Mouse (Mus musculus): Measurements from ENCODE around the gene Ube2d3. TPM values are rescaled to one million over a fixed set of nuclear protein-coding genes. Genes with fewer than 3 reads are reported as not detected.

The Ube2d3 gene
- polyA plus RNA-seq, 1 experiment from 2014 or later: 509 TPM

DNA sequence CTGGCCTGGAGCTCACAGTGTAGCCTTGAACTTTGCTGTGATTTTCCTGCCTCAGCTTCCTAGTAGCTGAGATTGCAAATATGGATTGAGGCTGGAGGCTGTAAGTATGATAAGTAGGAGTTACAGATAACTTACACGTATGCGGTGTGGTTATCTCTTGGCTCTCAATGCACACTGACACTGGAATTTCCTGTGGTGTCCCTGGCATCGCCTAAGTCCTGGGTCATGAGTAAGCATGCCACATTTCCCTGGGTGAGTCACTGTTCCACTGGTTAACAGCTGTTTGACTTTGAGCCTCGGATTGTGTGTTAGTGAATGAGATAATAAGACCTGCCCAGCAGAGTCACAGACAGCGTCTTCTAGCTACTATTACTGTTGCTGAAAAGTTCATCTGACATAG is 60.9 kb downstream of the Ube2d3 start:
- DNase-seq (ENCODE audit: low spot score) (no peak), ATAC-seq (replicated peaks; ENCODE audit: low FRiP score, low read depth) (no peak)
- H3K4me3 ChIP-seq (replicated peaks; ENCODE audit: low read depth, low read length): no peak overlapping the region
- H3K9ac ChIP-seq (ENCODE audit: low read depth, low read length): no peak overlapping the region
- TF ChIP-seq CTCF (IDR thresholded peaks at IDR 0.05; ENCODE audit: low read depth): no peak
- no peaks in the 10 kb centered on the region for H3K36me3 ChIP-seq (ENCODE audit: insufficient read depth, low read length)
- no peaks in the 10 kb centered on the region for H3K4me1 ChIP-seq (replicated peaks; ENCODE audit: insufficient read depth, low read length)
- H3K27ac ChIP-seq: no peak overlapping the region
- no peaks in the 10 kb centered on the region for H3K27me3 ChIP-seq (ENCODE audit: insufficient read depth, low read length)
- no peak overlapping the region for H3K4me2 ChIP-seq (ENCODE audit: low read length)
- no peaks in the 10 kb centered on the region for H3K9me3 ChIP-seq (replicated peaks; ENCODE audit: low read length)
- WGBS: 75% methylated on average over 5 of the region's 5 CpGs

- no peak for TF ChIP-seq CTCF (IDR thresholded peaks at IDR 0.05; ENCODE audit: low read depth)
- H3K4me2 ChIP-seq (ENCODE audit: low read length): no peak overlapping the region
- no peak overlapping the region for H3K27ac ChIP-seq
- H3K27me3 ChIP-seq (ENCODE audit: insufficient read depth, low read length): no peaks in the 10 kb centered on the region
- H3K4me3 ChIP-seq (replicated peaks; ENCODE audit: low read depth, low read length): no peak overlapping the region
- no peak overlapping the region for H3K9ac ChIP-seq (ENCODE audit: low read depth, low read length)
- H3K36me3 ChIP-seq (ENCODE audit: insufficient read depth, low read length): no peaks in the 10 kb centered on the region
- 83% methylated on average over 5 of the region's 5 CpGs for WGBS
- DNase-seq (ENCODE audit: low spot score) (no peak), ATAC-seq (replicated peaks; ENCODE audit: low FRiP score, low read depth) (no peak)
- no peaks in the 10 kb centered on the region for H3K4me1 ChIP-seq (replicated peaks; ENCODE audit: insufficient read depth, low read length)
- H3K9me3 ChIP-seq (replicated peaks; ENCODE audit: low read length): no peaks in the 10 kb centered on the region
Measured at GRCm38 (mm10) chr3:135503160-135503559, 65.2 kb downstream of the Ube2d3 start.

- Histone ChIP-seq H3K4me3 (replicated peaks; ENCODE audit: low read depth, low read length) (no peak overlapping the region), H3K4me2 (ENCODE audit: low read length) (no peak overlapping the region), H3K36me3 (ENCODE audit: insufficient read depth, low read length) (no peaks in the 10 kb centered on the region), H3K27me3 (ENCODE audit: insufficient read depth, low read length) (no peaks in the 10 kb centered on the region), H3K9ac (ENCODE audit: low read depth, low read length) (no peak overlapping the region), H3K4me1 (replicated peaks; ENCODE audit: insufficient read depth, low read length) (no peaks in the 10 kb centered on the region), H3K9me3 (replicated peaks; ENCODE audit: low read length) (no peaks in the 10 kb centered on the region), H3K27ac (no peak overlapping the region)
- ATAC-seq (replicated peaks; ENCODE audit: low FRiP score, low read depth): no peak
- WGBS: 61% methylated on average over 10 of the region's 10 CpGs
- DNase-seq (ENCODE audit: low spot score): no peak
- peak; percentile 75 for TF ChIP-seq CTCF (IDR thresholded peaks at IDR 0.05; ENCODE audit: low read depth)
Measured at GRCm38 (mm10) chr3:135505369-135505909, 67.5 kb downstream of the Ube2d3 start.

DNA sequence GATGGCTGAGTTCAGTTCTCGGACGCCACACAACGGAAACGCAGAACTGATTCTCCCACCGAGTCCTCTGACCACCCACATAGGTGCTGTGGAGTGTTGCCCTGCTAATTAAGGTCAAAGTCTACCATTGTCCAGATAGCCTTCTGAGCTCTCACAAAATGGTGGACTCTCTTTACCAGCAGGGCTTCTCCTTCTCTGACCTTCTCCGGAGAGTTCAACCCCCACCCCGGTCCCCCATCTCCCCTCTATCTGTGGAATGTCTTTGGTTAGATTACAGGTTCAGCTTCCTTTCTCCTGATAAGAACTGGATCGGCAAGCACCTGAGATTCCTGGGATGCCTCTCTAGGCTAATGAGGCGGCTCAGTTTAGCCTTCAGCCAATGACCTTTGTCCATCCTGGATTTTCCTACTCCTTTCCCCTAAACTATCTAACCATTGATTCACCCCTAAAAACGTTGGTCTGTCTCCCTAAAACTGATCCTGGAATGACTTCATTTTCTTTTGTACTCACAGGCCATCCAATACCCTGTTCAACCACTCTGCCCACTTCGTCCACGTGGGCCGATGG is 68.0 kb downstream of the Ube2d3 start:
- Histone ChIP-seq H3K27me3 (ENCODE audit: insufficient read depth, low read length) (no peaks in the 10 kb centered on the region), H3K9ac (ENCODE audit: low read depth, low read length) (no peak overlapping the region), H3K4me3 (replicated peaks; ENCODE audit: low read depth, low read length) (no peak overlapping the region), H3K36me3 (ENCODE audit: insufficient read depth, low read length) (no peaks in the 10 kb centered on the region), H3K4me1 (replicated peaks; ENCODE audit: insufficient read depth, low read length) (no peaks in the 10 kb centered on the region), H3K4me2 (ENCODE audit: low read length) (no peak overlapping the region), H3K27ac (no peak overlapping the region), H3K9me3 (replicated peaks; ENCODE audit: low read length) (no peaks in the 10 kb centered on the region)
- no peak for TF ChIP-seq CTCF (IDR thresholded peaks at IDR 0.05; ENCODE audit: low read depth)
- ATAC-seq (replicated peaks; ENCODE audit: low FRiP score, low read depth): no peak
- no peak for DNase-seq (ENCODE audit: low spot score)
- WGBS: 85% methylated on average over 13 of the region's 13 CpGs

GRCm38 (mm10) chr3:135507506-135507905 is 69.6 kb downstream of the Ube2d3 start:
- H3K9ac ChIP-seq (ENCODE audit: low read depth, low read length): no peak overlapping the region
- no peaks in the 10 kb centered on the region for H3K9me3 ChIP-seq (replicated peaks; ENCODE audit: low read length)
- H3K36me3 ChIP-seq (ENCODE audit: insufficient read depth, low read length): no peaks in the 10 kb centered on the region
- TF ChIP-seq CTCF (IDR thresholded peaks at IDR 0.05; ENCODE audit: low read depth): no peak
- H3K27ac ChIP-seq: no peak overlapping the region
- no peak overlapping the region for H3K4me2 ChIP-seq (ENCODE audit: low read length)
- ATAC-seq (replicated peaks; ENCODE audit: low FRiP score, low read depth) (no peak), DNase-seq (ENCODE audit: low spot score) (no peak)
- H3K4me3 ChIP-seq (replicated peaks; ENCODE audit: low read depth, low read length): no peak overlapping the region
- H3K27me3 ChIP-seq (ENCODE audit: insufficient read depth, low read length): no peaks in the 10 kb centered on the region
- 78% methylated on average over 7 of the region's 7 CpGs for WGBS
- H3K4me1 ChIP-seq (replicated peaks; ENCODE audit: insufficient read depth, low read length): no peaks in the 10 kb centered on the region

- Histone ChIP-seq H3K36me3 (ENCODE audit: insufficient read depth, low read length) (no peaks in the 10 kb centered on the region), H3K27me3 (ENCODE audit: insufficient read depth, low read length) (no peaks in the 10 kb centered on the region), H3K27ac (no peak overlapping the region), H3K9ac (ENCODE audit: low read depth, low read length) (no peak overlapping the region), H3K4me3 (replicated peaks; ENCODE audit: low read depth, low read length) (no peak overlapping the region), H3K9me3 (replicated peaks; ENCODE audit: low read length) (no peaks in the 10 kb centered on the region), H3K4me1 (replicated peaks; ENCODE audit: insufficient read depth, low read length) (no peaks in the 10 kb centered on the region), H3K4me2 (ENCODE audit: low read length) (no peak overlapping the region)
- ATAC-seq (replicated peaks; ENCODE audit: low FRiP score, low read depth): 0 out of 2 replicates have a peak, but pooled peaks have one; percentile 19
- TF ChIP-seq CTCF (IDR thresholded peaks at IDR 0.05; ENCODE audit: low read depth): no peak
- WGBS: 68% methylated on average over 1 of the region's 1 CpGs
- DNase-seq (ENCODE audit: low spot score): no peak
Measured at GRCm38 (mm10) chr3:135508191-135508590, 70.2 kb downstream of the Ube2d3 start.

DNA sequence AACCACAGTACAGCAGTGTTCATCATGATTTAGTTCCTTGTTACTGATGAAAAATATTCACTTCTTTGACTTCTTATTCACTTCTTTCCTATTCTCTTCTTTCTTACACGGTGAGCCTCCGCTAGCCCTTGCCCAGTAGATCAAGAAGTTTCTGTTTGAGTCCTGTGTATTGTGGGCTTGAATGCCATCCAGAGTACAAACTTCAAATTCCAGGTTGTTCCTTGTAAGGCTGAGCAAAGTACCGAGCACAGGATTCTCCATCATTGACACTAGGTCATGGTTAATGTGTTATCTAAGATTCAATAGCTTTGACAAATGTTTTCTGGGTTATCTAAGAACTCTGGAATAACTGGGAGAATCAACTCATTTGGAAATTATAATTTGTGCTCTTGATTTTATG is 72.4 kb downstream of the Ube2d3 start:
- DNase-seq (ENCODE audit: low spot score) (no peak), ATAC-seq (replicated peaks; ENCODE audit: low FRiP score, low read depth) (no peak)
- Histone ChIP-seq H3K9ac (ENCODE audit: low read depth, low read length) (no peak overlapping the region), H3K27ac (no peak overlapping the region), H3K4me3 (replicated peaks; ENCODE audit: low read depth, low read length) (no peak overlapping the region), H3K4me1 (replicated peaks; ENCODE audit: insufficient read depth, low read length) (no peaks in the 10 kb centered on the region), H3K27me3 (ENCODE audit: insufficient read depth, low read length) (no peaks in the 10 kb centered on the region), H3K36me3 (ENCODE audit: insufficient read depth, low read length) (0 out of 2 replicates have a peak, but pooled peaks cover 3% of the 10 kb centered on the region), H3K4me2 (ENCODE audit: low read length) (no peak overlapping the region), H3K9me3 (replicated peaks; ENCODE audit: low read length) (no peaks in the 10 kb centered on the region)
- TF ChIP-seq CTCF (IDR thresholded peaks at IDR 0.05; ENCODE audit: low read depth): no peak
- WGBS: 86% methylated on average over 3 of the region's 3 CpGs
